Mouse (Mus musculus): Measurements from ENCODE around the gene Ranbp2. TPM values are rescaled to one million over a fixed set of nuclear protein-coding genes. Genes with fewer than 3 reads are reported as not detected.

Gene Ranbp2
- total and polyA plus RNA-seq, 3 experiments = 3.2 to 53.5 (median 47.5) TPM

DNA sequence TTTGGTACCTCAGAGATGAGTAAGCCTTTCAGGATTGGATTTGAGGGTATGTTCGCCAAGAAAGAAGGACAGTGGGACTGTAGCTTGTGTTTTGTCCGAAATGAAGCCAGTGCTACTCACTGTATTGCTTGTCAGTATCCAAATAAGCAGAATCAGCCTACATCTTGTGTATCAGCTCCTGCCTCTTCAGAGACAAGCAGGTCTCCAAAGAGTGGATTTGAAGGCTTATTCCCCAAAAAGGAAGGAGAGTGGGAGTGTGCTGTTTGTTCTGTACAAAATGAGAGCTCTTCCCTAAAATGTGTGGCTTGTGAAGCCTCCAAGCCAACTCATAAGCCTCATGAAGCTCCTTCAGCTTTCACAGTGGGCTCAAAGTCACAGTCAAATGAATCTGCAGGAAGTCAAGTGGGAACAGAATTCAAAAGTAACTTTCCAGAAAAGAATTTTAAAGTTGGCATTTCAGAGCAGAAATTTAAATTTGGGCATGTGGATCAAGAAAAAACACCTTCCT is 31.4 kb downstream of the Ranbp2 start:
- DNase-seq = no peak
- no peak overlapping the region for H3K9ac ChIP-seq (ENCODE audit: low read depth, low read length)
- TF ChIP-seq POLR2A (IDR thresholded peaks at IDR 0.05; ENCODE audit: insufficient read depth, low read depth, low read length) = no peak
- no peak for TF ChIP-seq CTCF (IDR thresholded peaks at IDR 0.05)
- no peak for TF ChIP-seq EP300 (IDR thresholded peaks at IDR 0.05; ENCODE audit: insufficient read depth, low read depth, low read length)
- H3K27ac ChIP-seq = no peak overlapping the region
- intact Hi-C loops (cut with DNase I) = no loop called here
- H3K4me3 ChIP-seq = no peak overlapping the region
- peaks cover 18% of the 10 kb centered on the region for H3K36me3 ChIP-seq (ENCODE audit: control insufficient read depth, insufficient read depth, low read length)
- no peaks in the 10 kb centered on the region for H3K27me3 ChIP-seq (ENCODE audit: control insufficient read depth, insufficient read depth, low read length)
- no peaks in the 10 kb centered on the region for H3K79me2 ChIP-seq (replicated peaks; ENCODE audit: control insufficient read depth, insufficient read depth, low read length)
- no peaks in the 10 kb centered on the region for H3K4me1 ChIP-seq (ENCODE audit: control insufficient read depth, insufficient read depth, low read length)
- 93% methylated on average over 2 of the region's 2 CpGs for WGBS

- intact Hi-C loops (cut with DNase I) = no loop called here
- TF ChIP-seq POLR2A (IDR thresholded peaks at IDR 0.05; ENCODE audit: insufficient read depth, low read depth, low read length) (no peak), CTCF (IDR thresholded peaks at IDR 0.05) (no peak), EP300 (IDR thresholded peaks at IDR 0.05; ENCODE audit: insufficient read depth, low read depth, low read length) (no peak)
- Histone ChIP-seq H3K79me2 (replicated peaks; ENCODE audit: control insufficient read depth, insufficient read depth, low read length) (no peaks in the 10 kb centered on the region), H3K27ac (no peak overlapping the region), H3K4me1 (ENCODE audit: control insufficient read depth, insufficient read depth, low read length) (no peaks in the 10 kb centered on the region), H3K4me3 (no peak overlapping the region), H3K27me3 (ENCODE audit: control insufficient read depth, insufficient read depth, low read length) (no peaks in the 10 kb centered on the region), H3K9ac (ENCODE audit: low read depth, low read length) (no peak overlapping the region), H3K36me3 (ENCODE audit: control insufficient read depth, insufficient read depth, low read length) (peaks cover 18% of the 10 kb centered on the region)
- no peak for DNase-seq
- WGBS = 86% methylated on average over 4 of the region's 4 CpGs
Measured at GRCm38 (mm10) chr10:58479954-58480490, 33.3 kb downstream of the Ranbp2 start.

- H3K36me3 ChIP-seq (ENCODE audit: control insufficient read depth, insufficient read depth, low read length) = peaks cover 4% of the 10 kb centered on the region
Measured at GRCm38 (mm10) chr10:58491031-58491430, 44.3 kb downstream of the Ranbp2 start.

GRCm38 (mm10) chr10:58495637-58496036 is 48.9 kb downstream of the Ranbp2 start:
- H3K4me3 ChIP-seq = no peak overlapping the region
- H3K36me3 ChIP-seq (ENCODE audit: control insufficient read depth, insufficient read depth, low read length) = peaks cover 4% of the 10 kb centered on the region
- no peak overlapping the region for H3K9ac ChIP-seq (ENCODE audit: low read depth, low read length)
- H3K27me3 ChIP-seq (ENCODE audit: control insufficient read depth, insufficient read depth, low read length) = no peaks in the 10 kb centered on the region
- TF ChIP-seq CTCF (IDR thresholded peaks at IDR 0.05) (peak; percentile 43), EP300 (IDR thresholded peaks at IDR 0.05; ENCODE audit: insufficient read depth, low read depth, low read length) (no peak), POLR2A (IDR thresholded peaks at IDR 0.05; ENCODE audit: insufficient read depth, low read depth, low read length) (no peak)
- intact Hi-C loops (cut with DNase I) = loop anchor here (5.0 kb wide), 2 partner anchors 48 to 238 kb away; partner anchors contain the start of genes Gcc2 and Ranbp2
- H3K79me2 ChIP-seq (replicated peaks; ENCODE audit: control insufficient read depth, insufficient read depth, low read length) = no peaks in the 10 kb centered on the region
- H3K4me1 ChIP-seq (ENCODE audit: control insufficient read depth, insufficient read depth, low read length) = peaks cover 2% of the 10 kb centered on the region
- DNase-seq = no peak
- WGBS = 88% methylated on average over 2 of the region's 2 CpGs
- no peak overlapping the region for H3K27ac ChIP-seq

More at GRCm38 (mm10) chr10:58491031-58491430, 44.3 kb downstream of the Ranbp2 start:
- DNase-seq = no peak
- no peak overlapping the region for H3K9ac ChIP-seq (ENCODE audit: low read depth, low read length)
- no peak overlapping the region for H3K27ac ChIP-seq
- no peaks in the 10 kb centered on the region for H3K79me2 ChIP-seq (replicated peaks; ENCODE audit: control insufficient read depth, insufficient read depth, low read length)
- TF ChIP-seq POLR2A (IDR thresholded peaks at IDR 0.05; ENCODE audit: insufficient read depth, low read depth, low read length) (no peak), CTCF (IDR thresholded peaks at IDR 0.05) (no peak)
- intact Hi-C loops (cut with DNase I) = loop anchor here (5.0 kb wide), 1 partner anchor 34 kb away; no protein-coding TSS in a partner anchor
- no peaks in the 10 kb centered on the region for H3K4me1 ChIP-seq (ENCODE audit: control insufficient read depth, insufficient read depth, low read length)
- WGBS = 74% methylated on average over 5 of the region's 5 CpGs
- no peak overlapping the region for H3K4me3 ChIP-seq
- H3K27me3 ChIP-seq (ENCODE audit: control insufficient read depth, insufficient read depth, low read length) = no peaks in the 10 kb centered on the region

DNA sequence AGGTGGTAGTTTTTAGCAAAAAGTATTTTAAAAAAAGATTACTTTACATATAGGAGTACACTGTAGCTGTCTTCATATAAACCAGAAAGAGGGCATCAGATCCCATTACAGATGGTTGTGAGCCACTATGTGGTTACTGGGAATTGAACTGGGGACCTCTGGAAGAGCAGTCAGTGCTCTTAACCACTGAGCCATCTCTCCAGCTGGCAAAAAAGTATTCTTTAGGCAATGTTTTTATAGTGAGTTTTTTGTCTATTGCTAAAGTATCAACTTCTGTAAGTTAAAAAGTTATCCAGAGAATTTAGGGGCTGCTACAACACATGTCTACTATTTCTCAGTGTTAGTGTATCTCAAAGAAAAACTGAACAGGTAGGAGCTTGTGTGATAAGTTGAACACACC is 50.0 kb downstream of the Ranbp2 start:
- Histone ChIP-seq H3K27ac (no peak overlapping the region), H3K4me3 (no peak overlapping the region), H3K4me1 (ENCODE audit: control insufficient read depth, insufficient read depth, low read length) (peaks cover 2% of the 10 kb centered on the region), H3K36me3 (ENCODE audit: control insufficient read depth, insufficient read depth, low read length) (peaks cover 4% of the 10 kb centered on the region), H3K9ac (ENCODE audit: low read depth, low read length) (no peak overlapping the region), H3K27me3 (ENCODE audit: control insufficient read depth, insufficient read depth, low read length) (no peaks in the 10 kb centered on the region), H3K79me2 (replicated peaks; ENCODE audit: control insufficient read depth, insufficient read depth, low read length) (no peaks in the 10 kb centered on the region)
- DNase-seq = no peak
- intact Hi-C loops (cut with DNase I) = loop anchor here (5.0 kb wide), 2 partner anchors 49 to 239 kb away; partner anchors contain the start of genes Gcc2 and Ranbp2
- no peak for TF ChIP-seq POLR2A (IDR thresholded peaks at IDR 0.05; ENCODE audit: insufficient read depth, low read depth, low read length)
- no peak for TF ChIP-seq CTCF (IDR thresholded peaks at IDR 0.05)
- no peak for TF ChIP-seq EP300 (IDR thresholded peaks at IDR 0.05; ENCODE audit: insufficient read depth, low read depth, low read length)

Data from heart, adult 2 months (tissue).